ENCODE assay signal across 8 mouse cellular contexts in genomic region chr5:48430459-48430858, GRCm38 (mm10).
A peak's percentile ranks its signal among the peaks of the same experiment; 100 is the strongest.
DNase-seq lines count a peak whose midpoint lies in the region; ATAC-seq lines count a peak whose summit lies in the region.

No protein-coding gene starts in this region.

- no peaks in the 10 kb centered on the region for H3K36me3 ChIP-seq in forebrain, embryonic 15.5 days
- H3K36me3 ChIP-seq in neural tube, embryonic 13.5 days, result no peaks in the 10 kb centered on the region

- peak; percentile 66; the same call in 1 of the 2 replicates for ATAC-seq in forebrain, embryonic 15.5 days (replicated peaks)
- peak; percentile 47; the same call in 1 of the 2 replicates for ATAC-seq in neural tube, embryonic 13.5 days (ENCODE audit: low read depth)

- no peaks in the 10 kb centered on the region for H3K4me1 ChIP-seq in forebrain, embryonic 15.5 days
- no peaks in the 10 kb centered on the region for H3K4me1 ChIP-seq in neural tube, embryonic 13.5 days (replicated peaks)

- no peaks in the 10 kb centered on the region for H3K27me3 ChIP-seq in forebrain, embryonic 15.5 days
- no peaks in the 10 kb centered on the region for H3K27me3 ChIP-seq in neural tube, embryonic 13.5 days

- no peak overlapping the region for H3K4me2 ChIP-seq in forebrain, embryonic 15.5 days (replicated peaks)
- H3K4me2 ChIP-seq in neural tube, embryonic 13.5 days, result no peak overlapping the region

- no peak overlapping the region for H3K4me3 ChIP-seq in forebrain, embryonic 15.5 days
- H3K4me3 ChIP-seq in neural tube, embryonic 13.5 days, result no peak overlapping the region

- H3K27ac ChIP-seq in forebrain, embryonic 15.5 days (replicated peaks), result no peak overlapping the region
- no peak overlapping the region for H3K27ac ChIP-seq in neural tube, embryonic 13.5 days (replicated peaks)

- peak; percentile 7 to 75 for DNase-seq in adrenal gland, adult (ENCODE audit: inconsistent age in 2 of 2, low spot score in 1 of 2)
- no peak for DNase-seq in adrenal gland, adult 8-10 months
- DNase-seq in urinary bladder, postnatal 36 days (ENCODE audit: low spot score in 2 of 2), result peak; percentile 2 to 6
- no peak for DNase-seq in urinary bladder, postnatal 10 days (ENCODE audit: low spot score)
- DNase-seq in layer of hippocampus, postnatal 10 days (ENCODE audit: low spot score in 2 of 2), result peak; percentile 56 to 67
- DNase-seq in thymus, adult 18-20 months, result no peak

- no peaks in the 10 kb centered on the region for H3K9me3 ChIP-seq in forebrain, embryonic 15.5 days
- H3K9me3 ChIP-seq in neural tube, embryonic 13.5 days, result no peaks in the 10 kb centered on the region

- no peak overlapping the region for H3K9ac ChIP-seq in forebrain, embryonic 15.5 days (replicated peaks)
- no peak overlapping the region for H3K9ac ChIP-seq in neural tube, embryonic 13.5 days

Comparison
In these comparisons a context has a peak if more than half of its experiments do, and no peak if none do; other contexts are left out.
1. DNase-seq: peak in adrenal gland, adult (2 of 2), urinary bladder, postnatal 36 days (2 of 2) and layer of hippocampus, postnatal 10 days (2 of 2); none in adrenal gland, adult 8-10 months (single experiment), urinary bladder, postnatal 10 days (single experiment) and thymus, adult 18-20 months (0 of 2).